Comparison of ENCODE assay signal across 8 mouse cellular contexts in the genomic region with DNA sequence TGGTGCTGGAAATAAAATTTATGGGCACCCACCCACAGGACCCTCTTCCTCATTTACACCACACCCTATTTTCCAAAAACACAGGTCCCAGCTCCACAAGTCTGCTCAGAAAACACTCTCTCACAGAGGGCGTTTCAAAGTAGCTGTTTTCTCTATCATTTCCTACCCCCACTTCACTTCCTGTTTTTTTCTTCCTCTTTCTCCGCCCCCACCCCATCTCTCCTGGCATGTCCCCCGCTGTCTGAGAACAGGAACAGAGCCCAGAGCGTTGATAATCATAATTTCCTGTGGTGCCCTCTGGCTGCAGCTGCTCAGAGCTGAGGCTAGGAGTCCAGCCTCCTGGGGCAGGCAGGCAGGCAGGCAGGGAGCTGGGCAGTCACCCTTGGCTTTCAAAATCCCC. TPM values are rescaled to one million over a fixed set of nuclear protein-coding genes. Genes with fewer than 3 reads are reported as not detected.
DNase-seq lines count a peak whose midpoint lies in the region; ATAC-seq and TF ChIP-seq lines count a peak whose summit lies in the region.

No protein-coding gene starts in this region.

- no peak for ATAC-seq in hindbrain, embryonic 16.5 days

- no peaks in the 10 kb centered on the region for H3K27me3 ChIP-seq in heart, adult 2 months (ENCODE audit: control insufficient read depth, insufficient read depth, low read length)
- H3K27me3 ChIP-seq in limb, embryonic 10.5 days (ENCODE audit: low read depth, poor library complexity, severe bottlenecking) = no peaks in the 10 kb centered on the region
- H3K27me3 ChIP-seq in hindbrain, embryonic 16.5 days (replicated peaks; ENCODE audit: control insufficient read depth, insufficient read depth, low read length) = no peaks in the 10 kb centered on the region

- H3K4me1 ChIP-seq in heart, adult 2 months (ENCODE audit: control insufficient read depth, insufficient read depth, low read length) = peaks cover 7% of the 10 kb centered on the region
- H3K4me1 ChIP-seq in limb, embryonic 10.5 days = peaks cover 10% of the 10 kb centered on the region
- peaks cover 2% of the 10 kb centered on the region for H3K4me1 ChIP-seq in hindbrain, embryonic 16.5 days (ENCODE audit: control insufficient read depth, insufficient read depth, low read depth, low read length)

- no peak for TF ChIP-seq EP300 in heart, adult 2 months (IDR thresholded peaks at IDR 0.05; ENCODE audit: insufficient read depth, low read depth, low read length)

- H3K9me3 ChIP-seq in limb, embryonic 10.5 days (replicated peaks) = no peaks in the 10 kb centered on the region
- no peaks in the 10 kb centered on the region for H3K9me3 ChIP-seq in hindbrain, embryonic 16.5 days (ENCODE audit: control insufficient read depth, low read length)

- peak overlapping the region; percentile 70 for H3K27ac ChIP-seq in left cerebral cortex, adult 2 months
- H3K27ac ChIP-seq in heart, adult 2 months = peak overlapping the region; percentile 72
- peak overlapping the region; percentile 28; the same call in 1 of the 2 replicates for H3K27ac ChIP-seq in limb, embryonic 10.5 days
- H3K27ac ChIP-seq in hindbrain, embryonic 16.5 days (ENCODE audit: low read depth, low read length) = no peak overlapping the region

- WGBS in heart, adult 2 months = 11% methylated on average over 4 of the region's 4 CpGs
- WGBS in limb, embryonic 10.5 days = 48% methylated on average over 4 of the region's 4 CpGs
- 57% methylated on average over 4 of the region's 4 CpGs for WGBS in hindbrain, embryonic 16.5 days

- no peak overlapping the region for H3K4me2 ChIP-seq in hindbrain, embryonic 16.5 days (ENCODE audit: low read length)

- peak; percentile 17; the same call in 1 of the 2 replicates for TF ChIP-seq CTCF in left cerebral cortex, adult 2 months (IDR thresholded peaks at IDR 0.05)
- TF ChIP-seq CTCF in heart, adult 2 months (IDR thresholded peaks at IDR 0.05) = peak; percentile 47

- H3K9ac ChIP-seq in heart, adult 2 months (ENCODE audit: low read depth, low read length) = no peak overlapping the region
- no peak overlapping the region for H3K9ac ChIP-seq in hindbrain, embryonic 16.5 days (ENCODE audit: low read depth, low read length)

- H3K36me3 ChIP-seq in heart, adult 2 months (ENCODE audit: control insufficient read depth, insufficient read depth, low read length) = peaks cover 6% of the 10 kb centered on the region
- H3K36me3 ChIP-seq in limb, embryonic 10.5 days = no peaks in the 10 kb centered on the region
- 0 out of 2 replicates have a peak, but pooled peaks cover 3% of the 10 kb centered on the region for H3K36me3 ChIP-seq in hindbrain, embryonic 16.5 days (ENCODE audit: control insufficient read depth, insufficient read depth, low read length)

- H3K79me2 ChIP-seq in heart, adult 2 months (replicated peaks; ENCODE audit: control insufficient read depth, insufficient read depth, low read length) = no peaks in the 10 kb centered on the region

- DNase-seq in left cerebral cortex, adult 2 months (ENCODE audit: extremely low spot score in 1 of 2, low spot score in 2 of 2) = no peak
- DNase-seq in left cerebral cortex, adult 8-10 months (ENCODE audit: low spot score in 2 of 2) = no peak
- peak; percentile 56 to 82 for DNase-seq in heart, adult 2 months
- DNase-seq in limb, embryonic 10.5 days (ENCODE audit: low spot score) = no peak
- peak; percentile 73 to 75 for DNase-seq in monocyte, adult 2 months (ENCODE audit: low read depth in 1 of 2, low spot score in 2 of 2)
- no peak for DNase-seq in right cerebral cortex, postnatal 36 days (ENCODE audit: low spot score in 2 of 2)
- DNase-seq in left cerebral cortex, adult 9 months (ENCODE audit: low spot score in 2 of 2) = no peak

- no peak overlapping the region for H3K4me3 ChIP-seq in left cerebral cortex, adult 2 months
- H3K4me3 ChIP-seq in heart, adult 2 months = no peak overlapping the region
- H3K4me3 ChIP-seq in limb, embryonic 10.5 days = no peak overlapping the region
- no peak overlapping the region for H3K4me3 ChIP-seq in hindbrain, embryonic 16.5 days (ENCODE audit: low read length)

- TF ChIP-seq POLR2A in heart, adult 2 months (IDR thresholded peaks at IDR 0.05; ENCODE audit: insufficient read depth, low read depth, low read length) = no peak

- intact Hi-C loops in left cerebral cortex, adult 2 months (cut with DNase I) = loop anchor here (5.0 kb wide), 1 partner anchor 85 kb away; no protein-coding TSS in a partner anchor
- intact Hi-C loops in heart, adult 2 months (cut with DNase I) = loop anchor here (5.0 kb wide), 1 partner anchor 40 kb away; the partner anchor contains the start of gene Fam49a

RNA-seq across cellular contexts. Expression of gene Fam49a, which starts 39.9 kb away (rescaled TPM):
- 100 to 1,000 TPM; 174 to 176 TPM for total RNA-seq in left cerebral cortex, adult 2 months (2021)
- 100 to 1,000 TPM; 156 to 178 (median 169) TPM for total RNA-seq in left cerebral cortex, adult 8-10 months (2022)
- 1 to 10 TPM; 7.1 to 9.8 TPM for total RNA-seq in heart, adult 2 months (2021)
- 4.1 and 6.5 TPM in 2 replicates for polyA plus RNA-seq in heart, adult 2 months (2012; rRNA removed)
- 4.9 and 6.5 TPM in 2 replicates for polyA plus RNA-seq in limb, embryonic 10.5 days (2016; fragmentation: Nextera tagmentation; extraction: Ambion mirVana)
- polyA plus RNA-seq in hindbrain, embryonic 16.5 days (2015; fragmentation: Nextera tagmentation; extraction: Ambion mirVana) = 61.9 and 65.1 TPM in 2 replicates

Comparison
In these comparisons a context has a peak if more than half of its experiments do, and no peak if none do; other contexts are left out.
1. DNase-seq: peak in heart, adult 2 months (2 of 2) and monocyte, adult 2 months (2 of 2); none in left cerebral cortex, adult 2 months (0 of 2), left cerebral cortex, adult 8-10 months (0 of 2), limb, embryonic 10.5 days (single experiment), right cerebral cortex, postnatal 36 days (0 of 2) and left cerebral cortex, adult 9 months (0 of 2).
2. RNA of gene Fam49a, which starts 39.9 kb away (total RNA-seq): 174 to 176 TPM in left cerebral cortex, adult 2 months and 156 to 178 TPM in left cerebral cortex, adult 8-10 months; 7.1 to 9.8 TPM in heart, adult 2 months; every median in the first group is over 10 times any median in the second.